Mouse (Mus musculus): Measurements from ENCODE around the gene Plk3. TPM values are rescaled to one million over a fixed set of nuclear protein-coding genes. Genes with fewer than 3 reads are reported as not detected.

The Plk3 gene
- total RNA-seq, 2 experiments from 2014 or later: 3.7 to 4.3 TPM

DNA sequence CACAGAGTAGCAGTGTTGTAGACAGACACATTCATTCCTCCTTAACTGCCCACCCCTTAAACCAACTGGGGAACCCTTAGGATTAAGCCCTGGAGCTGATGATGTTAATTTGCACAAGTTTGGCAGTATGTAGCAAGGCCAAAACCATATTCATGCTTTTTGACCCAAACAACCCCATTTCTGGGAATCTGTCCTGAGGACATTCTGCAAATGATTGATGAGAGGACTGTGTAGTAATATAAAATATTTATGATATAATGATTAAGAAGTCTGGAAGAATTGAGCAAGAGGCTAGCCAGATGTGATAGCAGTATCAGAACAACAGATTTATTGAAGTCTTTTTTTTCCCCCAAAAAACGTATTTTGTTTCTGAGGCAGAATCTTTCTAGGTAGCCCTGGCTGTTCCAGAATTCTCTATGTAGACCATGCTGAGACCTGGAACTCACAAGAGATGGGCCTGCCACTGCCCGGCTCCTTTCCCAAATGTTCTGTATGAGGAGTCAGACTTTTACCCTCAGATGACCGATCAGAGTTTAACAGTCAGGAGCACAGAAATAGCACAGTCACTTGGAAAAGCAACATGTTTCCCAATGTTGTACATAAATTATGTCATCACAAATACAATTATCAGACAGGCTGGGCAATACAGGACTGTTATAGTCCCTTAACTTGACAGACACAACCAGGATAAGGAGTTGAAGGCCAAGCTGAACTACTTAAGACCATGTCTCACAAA is 39.0 kb downstream of the Plk3 start:
- intact Hi-C loops (cut with DNase I): loop anchor here (5.0 kb wide), 2 partner anchors 77 to 92 kb away; partner anchors contain the start of gene Eif2b3
- DNase-seq: no peak

DNA sequence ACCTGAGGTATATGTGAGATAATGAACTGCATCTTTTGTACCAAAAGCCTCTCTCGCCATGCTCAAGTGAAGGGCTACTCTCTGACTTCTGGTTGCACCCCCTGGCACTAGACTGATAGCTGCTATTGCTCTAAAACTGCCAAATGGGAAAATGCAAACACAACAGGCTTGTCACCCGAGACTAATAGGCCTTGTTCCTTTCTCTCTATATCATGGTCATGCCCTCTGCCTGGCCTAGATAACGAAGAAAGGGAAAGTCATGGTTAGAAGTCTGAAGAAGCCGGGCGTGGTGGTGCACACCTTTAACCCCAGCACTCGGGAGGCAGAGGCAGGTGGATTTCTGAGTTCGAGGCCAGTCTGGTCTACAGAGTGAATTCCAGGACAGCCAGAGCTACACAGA is 43.2 kb downstream of the Plk3 start:
- DNase-seq: no peak
- intact Hi-C loops (cut with DNase I): no loop called here

DNA sequence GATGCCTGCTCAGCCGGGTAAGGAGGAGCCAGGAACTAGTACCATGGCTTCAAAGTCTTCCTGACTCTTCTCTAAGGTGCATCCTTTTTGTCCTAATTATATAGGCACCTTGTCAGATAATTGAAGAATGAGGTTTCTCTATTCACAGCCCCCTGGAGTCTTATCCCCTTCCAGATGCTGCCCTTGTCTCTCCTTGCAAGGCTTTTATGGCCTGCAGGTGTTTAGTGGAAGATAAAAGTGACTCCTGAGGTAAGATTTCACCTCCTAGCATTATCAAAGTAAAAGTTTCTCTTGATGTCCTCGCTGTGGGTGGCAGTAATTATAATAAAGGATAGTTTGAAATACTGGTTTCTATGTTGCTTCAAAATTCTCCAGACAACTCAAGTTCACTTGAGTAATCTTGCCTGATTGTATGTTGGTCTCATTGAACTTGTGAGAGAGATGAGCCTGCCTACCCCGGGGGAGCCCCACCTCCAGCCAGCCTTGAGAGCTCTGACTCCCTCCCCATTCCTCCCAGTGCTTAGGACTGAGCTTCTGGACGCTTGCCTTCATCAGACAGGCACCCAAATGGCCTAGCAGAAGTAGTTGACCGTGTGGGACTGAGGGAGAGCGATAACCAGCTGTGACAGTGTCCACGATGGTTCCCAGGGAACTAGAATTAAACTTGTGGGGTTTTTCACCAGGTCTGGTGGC is 45.7 kb downstream of the Plk3 start:
- intact Hi-C loops (cut with DNase I): no loop called here
- DNase-seq: no peak

Small RNA genes within 50 kb of the gene (microRNA-seq; reads per million reads assigned to microRNA genes)
- gene Gm22398: 0 reads per million in 2 experiments

Other genes starting within 250 kb of the Plk3 start
- 10 to 100 TPM; 92.0 to 98.7 TPM for gene Urod, start 139.6 kb downstream of the Plk3 start, total RNA-seq (2021)
- gene Hectd3, start 138.6 kb downstream of the Plk3 start, total RNA-seq (2021): 10 to 100 TPM; 13.9 to 14.9 TPM
- gene Eif2b3, start 114.6 kb downstream of the Plk3 start, total RNA-seq (2021): 10 to 100 TPM; 19.2 to 20.3 TPM
- gene Ptch2, start 37.9 kb downstream of the Plk3 start, total RNA-seq (2021): 1 to 10 TPM; 3.6 to 4.3 TPM
- gene Btbd19, start 8.2 kb downstream of the Plk3 start, total RNA-seq (2021): 1 to 10 TPM; 5.1 to 6.4 TPM
- gene Tctex1d4, start 7.2 kb downstream of the Plk3 start, total RNA-seq (2021): under 1 TPM in 1 of 2 experiments, not detected in 1; 0.31 TPM
- gene Rps8, start 22.3 kb upstream of the Plk3 start, total RNA-seq (2021): 100 to 1,000 TPM; 803 to 807 TPM
- gene Kif2c, start 48.7 kb upstream of the Plk3 start, total RNA-seq (2021): 1 to 10 TPM; 5.2 to 8.0 TPM
- gene Tmem53, start 118.0 kb upstream of the Plk3 start, total RNA-seq (2021): 10 to 100 TPM; 28.5 to 40.0 TPM
- under 1 TPM; 0.35 to 0.38 TPM for gene Armh1, start 118.2 kb upstream of the Plk3 start, total RNA-seq (2021)

Measured in heart, postnatal 10 days (tissue).